Mouse (Mus musculus): Measurements from ENCODE around the gene Vrk1.

The Vrk1 gene

GRCm38 (mm10) chr12:106034761-106035160 is 24.7 kb downstream of the Vrk1 start:
- in situ Hi-C loops (cut with MboI, MseI), result loop anchor here in 1 of 2 experiments (25.0 kb wide), 1 partner anchor 1022 kb away; the partner anchor contains the start of gene Syne3

- in situ Hi-C loops (cut with MboI, MseI), result loop anchor here in 1 of 2 experiments (25.0 kb wide), 1 partner anchor 1028 kb away; the partner anchor contains the start of gene Syne3
These were observed 30.2 kb downstream of the Vrk1 start for GRCm38 (mm10) chr12:106040259-106040658.

GRCm38 (mm10) chr12:106046143-106046795 is 36.2 kb downstream of the Vrk1 start:
- in situ Hi-C loops (cut with MboI, MseI), result loop anchor here in 1 of 2 experiments (25.0 kb wide), 1 partner anchor 1034 kb away; the partner anchor contains the start of gene Syne3

- in situ Hi-C loops (cut with MboI, MseI), result no loop called here
These were observed 42.2 kb downstream of the Vrk1 start for GRCm38 (mm10) chr12:106052271-106052670.

GRCm38 (mm10) chr12:106055799-106056198 is 45.8 kb downstream of the Vrk1 start:
- in situ Hi-C loops (cut with MboI, MseI), result loop anchor here (5.0 kb wide), 2 partner anchors 48 to 73 kb away; no protein-coding TSS in a partner anchor

- in situ Hi-C loops (cut with MboI, MseI), result loop anchor here (5.0 kb wide), 2 partner anchors 53 to 78 kb away; no protein-coding TSS in a partner anchor
These were observed 50.0 kb downstream of the Vrk1 start for GRCm38 (mm10) chr12:106059873-106060573.

GRCm38 (mm10) chr12:106070434-106071155 is 60.6 kb downstream of the Vrk1 start:
- in situ Hi-C loops (cut with MboI, MseI), result no loop called here

- in situ Hi-C loops (cut with MboI, MseI), result no loop called here
These were observed 61.6 kb downstream of the Vrk1 start for GRCm38 (mm10) chr12:106071575-106072166.

GRCm38 (mm10) chr12:106074371-106075155 is 64.5 kb downstream of the Vrk1 start:
- in situ Hi-C loops (cut with MboI, MseI), result no loop called here

- in situ Hi-C loops (cut with MboI, MseI), result no loop called here
These were observed 66.1 kb downstream of the Vrk1 start for GRCm38 (mm10) chr12:106076131-106076530.

GRCm38 (mm10) chr12:106080511-106080910 is 70.5 kb downstream of the Vrk1 start:
- in situ Hi-C loops (cut with MboI, MseI), result no loop called here

GRCm38 (mm10) chr12:106080945-106081747 is 71.1 kb downstream of the Vrk1 start:
- in situ Hi-C loops (cut with MboI, MseI), result no loop called here

- in situ Hi-C loops (cut with MboI, MseI), result no loop called here
These were observed 71.7 kb downstream of the Vrk1 start for GRCm38 (mm10) chr12:106081748-106082140.

GRCm38 (mm10) chr12:106082191-106082957 is 72.3 kb downstream of the Vrk1 start:
- in situ Hi-C loops (cut with MboI, MseI), result no loop called here

- in situ Hi-C loops (cut with MboI, MseI), result no loop called here
These were observed 72.9 kb downstream of the Vrk1 start for GRCm38 (mm10) chr12:106082958-106083381.

- in situ Hi-C loops (cut with MboI, MseI), result no loop called here
These were observed 74.1 kb downstream of the Vrk1 start for GRCm38 (mm10) chr12:106084126-106084525.

GRCm38 (mm10) chr12:106094827-106095226 is 84.8 kb downstream of the Vrk1 start:
- in situ Hi-C loops (cut with MboI, MseI), result no loop called here

GRCm38 (mm10) chr12:106102003-106102402 is 92.0 kb downstream of the Vrk1 start:
- in situ Hi-C loops (cut with MboI, MseI), result no loop called here

All from T-helper 17 cell (primary cell).